Mouse (Mus musculus): ENCODE data around the gene Sema4b.

DNA sequence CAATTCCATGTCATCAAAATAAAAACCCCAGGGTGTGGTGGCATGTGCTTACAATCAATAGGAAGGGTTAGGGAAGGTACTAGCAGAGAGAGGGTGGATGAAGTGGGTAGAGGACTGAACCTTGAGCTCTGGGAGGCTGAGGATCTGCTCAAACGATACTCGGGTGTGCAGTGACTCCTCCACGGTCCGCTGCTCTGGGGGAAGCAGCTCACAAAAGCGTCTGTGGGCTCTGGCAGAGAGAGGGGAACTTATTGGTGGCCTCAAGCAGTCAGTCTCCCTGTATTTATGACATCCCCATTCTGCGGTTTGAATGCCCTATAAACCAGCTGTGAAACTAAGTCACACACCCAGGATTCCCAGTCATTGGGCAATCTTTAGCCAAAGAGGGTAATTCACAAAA is 43.6 kb downstream of the Sema4b start:
- TF ChIP-seq CTCF (IDR thresholded peaks at IDR 0.05) = no peak
- TF ChIP-seq EP300 (IDR thresholded peaks at IDR 0.05; ENCODE audit: insufficient read depth, low read depth, low read length) = no peak
